Mouse (Mus musculus): ENCODE measurements around the gene Olfr449. TPM values are rescaled to one million over a fixed set of nuclear protein-coding genes. Genes with fewer than 3 reads are reported as not detected.
A peak's percentile ranks its signal among the peaks of the same experiment; 100 is the strongest.

Olfr449 gene
- total RNA-seq (2014; rRNA removed), result not detected in 2 replicates
- not detected in 2 replicates for polyA plus RNA-seq (2015; fragmentation: Nextera tagmentation; extraction: Ambion mirVana)

DNA sequence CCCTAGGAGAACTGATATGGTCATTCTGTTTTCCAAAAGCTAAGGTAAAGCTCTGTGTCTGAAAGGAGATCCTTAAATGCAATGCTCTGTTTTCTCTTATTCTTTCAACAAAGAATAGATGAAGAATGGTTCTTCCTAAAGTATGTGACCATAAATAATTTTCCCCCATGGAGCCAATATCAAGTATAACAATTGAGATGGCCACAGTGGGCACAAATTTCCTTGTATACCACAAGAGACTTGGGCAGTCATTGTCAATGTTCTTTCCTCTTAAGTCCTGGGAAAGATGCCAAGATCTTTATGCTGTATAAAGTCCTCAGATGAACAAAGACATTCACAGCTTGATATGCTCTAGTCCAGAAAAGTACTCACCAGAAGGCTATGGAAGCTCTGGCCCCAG is at the start of gene Olfr449:
TSS of gene Olfr449 (plus strand) at position 301 of the 400 bp plus-strand sequence.
- H3K9me3 ChIP-seq (ENCODE audit: low read length), result no peaks in the 10 kb centered on the region
- TF ChIP-seq CTCF (IDR thresholded peaks at IDR 0.05; ENCODE audit: low read depth), result no peak
- no peaks in the 10 kb centered on the region for H3K27me3 ChIP-seq (ENCODE audit: insufficient read depth, low read length)
- no peak within 1 kb of the TSS for H3K4me2 ChIP-seq (ENCODE audit: low read depth, low read length)
- DNase-seq (ENCODE audit: low spot score) (no peak), ATAC-seq (no peak)
- H3K4me3 ChIP-seq (ENCODE audit: low read length), result no peak within 1 kb of the TSS
- H3K9ac ChIP-seq (replicated peaks; ENCODE audit: low read length), result no peak within 1 kb of the TSS
- no peaks in the 10 kb centered on the region for H3K36me3 ChIP-seq (ENCODE audit: insufficient read depth, low read length)
- H3K27ac ChIP-seq, result no peak within 1 kb of the TSS
- H3K4me1 ChIP-seq (ENCODE audit: insufficient read depth, low read length), result no peaks in the 10 kb centered on the region

DNA sequence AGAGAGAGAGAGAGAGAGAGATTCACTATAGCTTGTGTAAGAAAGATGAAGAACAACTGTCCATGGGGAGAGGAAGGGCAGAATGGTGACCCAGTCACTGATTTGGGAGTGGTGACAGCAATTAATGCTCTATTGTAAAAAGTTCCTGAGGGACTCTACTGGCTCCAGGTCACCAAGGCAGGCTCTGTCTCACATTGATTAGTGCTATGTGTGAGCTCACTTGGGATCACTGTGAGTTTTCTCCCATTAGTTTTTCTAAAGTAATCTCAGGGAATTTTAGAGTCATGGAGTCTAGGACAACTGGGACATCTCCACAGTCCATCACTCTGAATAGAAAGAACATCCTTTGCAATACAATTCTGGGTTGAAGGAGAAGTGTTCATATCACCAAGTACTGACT is 49.4 kb upstream of the Olfr449 start, which contains the start of gene Olfr452:
TSS of gene Olfr452 (plus strand) at position 301 of the 400 bp plus-strand sequence.
- Histone ChIP-seq H3K4me1 (ENCODE audit: insufficient read depth, low read length) (no peaks in the 10 kb centered on the region), H3K4me2 (ENCODE audit: low read depth, low read length) (no peak within 1 kb of the TSS), H3K27ac (no peak within 1 kb of the TSS), H3K9me3 (ENCODE audit: low read length) (no peaks in the 10 kb centered on the region), H3K4me3 (ENCODE audit: low read length) (no peak within 1 kb of the TSS), H3K27me3 (ENCODE audit: insufficient read depth, low read length) (no peaks in the 10 kb centered on the region), H3K36me3 (ENCODE audit: insufficient read depth, low read length) (no peaks in the 10 kb centered on the region), H3K9ac (replicated peaks; ENCODE audit: low read length) (no peak within 1 kb of the TSS)
- DNase-seq (ENCODE audit: low spot score) (no peak), ATAC-seq (no peak)
- no peak for TF ChIP-seq CTCF (IDR thresholded peaks at IDR 0.05; ENCODE audit: low read depth)

DNA sequence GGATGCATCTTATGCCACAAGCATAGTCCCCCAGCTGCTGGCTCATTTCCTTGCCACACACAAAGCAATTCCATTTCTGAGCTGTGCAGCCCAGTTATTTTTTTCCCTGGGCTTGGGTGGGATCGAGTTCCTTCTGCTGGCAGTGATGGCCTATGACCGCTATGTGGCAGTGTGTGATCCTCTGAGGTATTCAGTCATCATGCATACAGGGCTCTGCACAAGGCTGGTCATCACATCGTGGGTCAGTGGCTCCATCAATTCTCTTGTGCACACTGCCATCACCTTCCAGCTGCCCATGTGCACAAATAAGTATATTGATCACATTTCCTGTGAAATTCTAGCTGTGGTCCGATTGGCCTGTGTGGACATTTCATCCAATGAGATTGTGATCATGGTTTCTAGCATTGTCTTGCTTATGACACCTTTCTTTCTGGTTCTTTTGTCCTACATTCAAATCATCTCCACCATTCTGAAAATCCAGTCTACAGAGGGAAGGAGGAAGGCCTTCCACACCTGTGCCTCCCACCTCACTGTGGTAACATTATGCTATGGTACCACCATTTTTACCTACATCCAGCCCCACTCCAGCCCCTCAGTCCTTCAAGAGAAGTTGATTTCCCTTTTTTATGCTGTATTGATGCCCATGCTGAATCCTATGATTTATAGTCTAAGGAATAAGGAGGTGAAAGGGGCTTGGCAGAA is 43.8 kb upstream of the Olfr449 start:
- H3K4me1 ChIP-seq (ENCODE audit: insufficient read depth, low read length), result no peaks in the 10 kb centered on the region
- WGBS, result 39% methylated on average over 4 of the region's 4 CpGs
- H3K27me3 ChIP-seq (ENCODE audit: insufficient read depth, low read length), result no peaks in the 10 kb centered on the region
- H3K36me3 ChIP-seq (ENCODE audit: insufficient read depth, low read length), result no peaks in the 10 kb centered on the region
- H3K4me3 ChIP-seq (ENCODE audit: low read length), result no peak overlapping the region
- DNase-seq (ENCODE audit: low spot score), result no peak
- peak; percentile 25; the same call in 1 of the 2 replicates for TF ChIP-seq CTCF (IDR thresholded peaks at IDR 0.05; ENCODE audit: low read depth)
- ATAC-seq, result peak; percentile 75
- H3K27ac ChIP-seq, result no peak overlapping the region
- H3K9me3 ChIP-seq (ENCODE audit: low read length), result no peaks in the 10 kb centered on the region
- no peak overlapping the region for H3K9ac ChIP-seq (replicated peaks; ENCODE audit: low read length)
- H3K4me2 ChIP-seq (ENCODE audit: low read depth, low read length), result no peak overlapping the region

GRCm38 (mm10) chr6:42790949-42791556 is 43.1 kb upstream of the Olfr449 start:
- ATAC-seq, result peak; percentile 77
- Histone ChIP-seq H3K27ac (no peak overlapping the region), H3K4me3 (ENCODE audit: low read length) (no peak overlapping the region), H3K36me3 (ENCODE audit: insufficient read depth, low read length) (no peaks in the 10 kb centered on the region), H3K9me3 (ENCODE audit: low read length) (no peaks in the 10 kb centered on the region), H3K4me2 (ENCODE audit: low read depth, low read length) (no peak overlapping the region), H3K27me3 (ENCODE audit: insufficient read depth, low read length) (no peaks in the 10 kb centered on the region), H3K9ac (replicated peaks; ENCODE audit: low read length) (no peak overlapping the region), H3K4me1 (ENCODE audit: insufficient read depth, low read length) (no peaks in the 10 kb centered on the region)
- 66% methylated on average over 9 of the region's 9 CpGs for WGBS
- DNase-seq (ENCODE audit: low spot score), result peak; percentile 55
- no peak for TF ChIP-seq CTCF (IDR thresholded peaks at IDR 0.05; ENCODE audit: low read depth)

GRCm38 (mm10) chr6:42794982-42795381 is 39.2 kb upstream of the Olfr449 start:
- no peak overlapping the region for H3K9ac ChIP-seq (replicated peaks; ENCODE audit: low read length)
- no peaks in the 10 kb centered on the region for H3K36me3 ChIP-seq (ENCODE audit: insufficient read depth, low read length)
- no peak overlapping the region for H3K27ac ChIP-seq
- no peak overlapping the region for H3K4me3 ChIP-seq (ENCODE audit: low read length)
- WGBS, result 93% methylated on average over 3 of the region's 3 CpGs
- H3K4me1 ChIP-seq (ENCODE audit: insufficient read depth, low read length), result no peaks in the 10 kb centered on the region
- no peaks in the 10 kb centered on the region for H3K9me3 ChIP-seq (ENCODE audit: low read length)
- DNase-seq (ENCODE audit: low spot score), result no peak
- no peak for TF ChIP-seq CTCF (IDR thresholded peaks at IDR 0.05; ENCODE audit: low read depth)
- H3K4me2 ChIP-seq (ENCODE audit: low read depth, low read length), result no peak overlapping the region
- no peak for ATAC-seq
- H3K27me3 ChIP-seq (ENCODE audit: insufficient read depth, low read length), result no peaks in the 10 kb centered on the region

- Histone ChIP-seq H3K9me3 (ENCODE audit: low read length) (no peaks in the 10 kb centered on the region), H3K27me3 (ENCODE audit: insufficient read depth, low read length) (no peaks in the 10 kb centered on the region), H3K4me3 (ENCODE audit: low read length) (no peak within 1 kb of the TSS), H3K4me2 (ENCODE audit: low read depth, low read length) (no peak within 1 kb of the TSS), H3K27ac (no peak within 1 kb of the TSS), H3K9ac (replicated peaks; ENCODE audit: low read length) (no peak within 1 kb of the TSS), H3K4me1 (ENCODE audit: insufficient read depth, low read length) (no peaks in the 10 kb centered on the region), H3K36me3 (ENCODE audit: insufficient read depth, low read length) (no peaks in the 10 kb centered on the region)
- TF ChIP-seq CTCF (IDR thresholded peaks at IDR 0.05; ENCODE audit: low read depth), result no peak
- DNase-seq (ENCODE audit: low spot score), result no peak
- no peak for ATAC-seq
- WGBS, result 81% methylated on average over 1 of the region's 1 CpGs
These were observed 22.5 kb upstream of the Olfr449 start, which contains the start of gene Olfr450 for GRCm38 (mm10) chr6:42811639-42812038. TSS of gene Olfr450 (plus strand) at chr6:42811939.
